Mouse (Mus musculus) megakaryocyte, embryonic 14.5 days (primary cell): Measurements from ENCODE around the gene Aimp1. TPM values are rescaled to one million over a fixed set of nuclear protein-coding genes. Genes with fewer than 3 reads are reported as not detected.

Source experiments
- H3K27me3 ChIP-seq: replicated peaks from 2 replicates; pipeline ENCODE3; 2012; ENCODE audit warnings: inconsistent platforms
- H3K36me3 ChIP-seq: replicated peaks from 2 replicates; pipeline ENCODE3; 2012; ENCODE audit warnings: low read length, inconsistent platforms, mixed read lengths
- H3K4me1 ChIP-seq: 2 replicates; pipeline ENCODE4 v1.6.1; 2012; ENCODE audit warnings: inconsistent platforms
- H3K4me3 ChIP-seq: replicated peaks from 2 replicates; pipeline ENCODE3; 2012; ENCODE audit warnings: moderate library complexity, mild to moderate bottlenecking, inconsistent platforms
- H3K9me3 ChIP-seq: 2 replicates; pipeline ENCODE4 v1.6.1; 2012; ENCODE audit warnings: inconsistent platforms
- FLI1 ChIP-seq: IDR thresholded peaks from 2 replicates; pipeline ENCODE4 v1.6.1; 2012; ENCODE audit warnings: low read length, inconsistent platforms, mixed read lengths
- GATA1 ChIP-seq: IDR thresholded peaks from 3 replicates; pipeline ENCODE4 v1.6.1; 2012; ENCODE audit warnings: mixed read lengths, low read length, inconsistent platforms, borderline replicate concordance
- polyA plus RNA-seq: library from polyadenylated mRNA; stranded (reverse); fragments of >175 nt; gene quantifications from 2 replicates; pipeline ENCODE4 v1.2.3, GENCODE M21; 2012; ENCODE audit warnings: low replicate concordance; ENCODE audit not compliant: insufficient read depth

The Aimp1 gene
- polyA plus RNA-seq, 1 experiment = 13.0 TPM

DNA sequence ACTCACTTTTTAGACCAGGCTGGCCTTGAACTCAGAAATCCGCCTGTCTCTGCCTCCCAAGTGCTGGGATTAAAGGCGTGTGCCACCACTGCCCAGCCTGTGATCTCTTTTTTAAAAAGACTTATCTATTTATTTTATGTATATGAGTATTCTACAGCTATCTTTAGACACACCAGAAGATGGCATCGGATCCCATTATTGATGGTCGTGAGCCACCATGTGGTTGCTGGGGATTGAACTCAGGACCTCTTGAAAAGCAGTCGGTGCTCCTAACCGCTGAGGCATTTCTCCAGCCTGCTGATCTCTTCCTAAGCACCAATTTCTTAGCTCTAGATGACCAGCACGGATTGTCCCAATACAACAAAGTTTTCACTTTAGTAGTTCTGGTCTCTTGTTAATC, 30.2 kb downstream of the Aimp1 start:
- TF ChIP-seq FLI1 (no peak), GATA1 (no peak)
- no peaks in the 10 kb centered on the region for H3K27me3 ChIP-seq
- H3K4me1 ChIP-seq = no peaks in the 10 kb centered on the region
- H3K9me3 ChIP-seq = no peaks in the 10 kb centered on the region
- H3K36me3 ChIP-seq = peaks cover 6% of the 10 kb centered on the region
- H3K4me3 ChIP-seq = no peak overlapping the region

GRCm38 (mm10) chr3:132651776-132652175, 32.4 kb downstream of the Aimp1 start:
- Histone ChIP-seq H3K4me3 (no peak overlapping the region), H3K36me3 (no peaks in the 10 kb centered on the region), H3K4me1 (no peaks in the 10 kb centered on the region), H3K27me3 (no peaks in the 10 kb centered on the region), H3K9me3 (no peaks in the 10 kb centered on the region)
- no peak for TF ChIP-seq GATA1
- no peak for TF ChIP-seq FLI1

- Histone ChIP-seq H3K36me3 (no peaks in the 10 kb centered on the region), H3K9me3 (no peaks in the 10 kb centered on the region), H3K4me3 (no peak overlapping the region), H3K27me3 (no peaks in the 10 kb centered on the region), H3K4me1 (no peaks in the 10 kb centered on the region)
- TF ChIP-seq GATA1 (no peak), FLI1 (no peak)
Measured at GRCm38 (mm10) chr3:132650191-132650590, 34.0 kb downstream of the Aimp1 start.

DNA sequence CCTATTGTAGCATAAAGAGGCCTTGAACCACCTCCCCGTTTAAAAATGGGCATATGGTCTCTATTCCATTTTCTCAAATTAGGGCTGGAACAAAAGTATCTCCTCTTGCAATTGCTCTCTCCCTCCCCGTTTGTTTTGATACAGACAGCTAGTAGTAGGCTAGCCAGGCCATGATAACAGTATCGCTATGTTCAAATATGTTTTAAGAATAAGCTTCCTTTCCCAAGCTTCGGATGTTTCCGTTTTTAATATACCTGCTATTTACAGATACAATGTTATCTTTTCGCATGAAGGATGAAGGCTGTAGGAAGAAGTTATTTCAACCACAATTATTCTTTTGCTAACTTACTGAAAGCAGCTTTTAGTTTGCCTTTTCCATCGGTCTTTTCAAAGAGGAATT, 34.8 kb downstream of the Aimp1 start:
- Histone ChIP-seq H3K27me3 (no peaks in the 10 kb centered on the region), H3K4me3 (no peak overlapping the region)

DNA sequence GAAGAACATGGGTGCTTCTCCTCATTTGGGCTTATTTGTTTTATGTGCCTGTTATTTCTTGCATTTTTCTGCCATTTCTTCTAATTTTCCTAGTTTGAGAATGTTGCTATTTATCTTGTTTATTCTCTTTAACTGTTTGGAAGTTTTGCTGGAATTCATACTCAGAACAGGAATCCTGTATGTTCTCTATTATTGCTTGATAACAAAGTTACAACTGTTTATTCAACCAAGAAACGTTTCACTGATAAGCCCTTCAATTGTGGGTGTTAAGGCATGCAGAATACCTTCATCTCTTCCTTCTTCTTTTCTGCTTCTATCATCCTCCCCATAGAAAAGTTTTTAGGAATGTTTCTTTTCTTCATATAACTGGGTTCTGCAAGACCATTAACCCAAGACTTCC, 37.4 kb downstream of the Aimp1 start:
- TF ChIP-seq GATA1 = no peak
- no peak for TF ChIP-seq FLI1
- Histone ChIP-seq H3K9me3 (no peaks in the 10 kb centered on the region), H3K27me3 (no peaks in the 10 kb centered on the region), H3K4me3 (no peak overlapping the region), H3K4me1 (no peaks in the 10 kb centered on the region), H3K36me3 (no peaks in the 10 kb centered on the region)

More for the DNA sequence above, 34.8 kb downstream of the Aimp1 start:
- Histone ChIP-seq H3K9me3 (no peaks in the 10 kb centered on the region), H3K36me3 (no peaks in the 10 kb centered on the region), H3K4me1 (no peaks in the 10 kb centered on the region)
- TF ChIP-seq GATA1 (no peak), FLI1 (no peak)

DNA sequence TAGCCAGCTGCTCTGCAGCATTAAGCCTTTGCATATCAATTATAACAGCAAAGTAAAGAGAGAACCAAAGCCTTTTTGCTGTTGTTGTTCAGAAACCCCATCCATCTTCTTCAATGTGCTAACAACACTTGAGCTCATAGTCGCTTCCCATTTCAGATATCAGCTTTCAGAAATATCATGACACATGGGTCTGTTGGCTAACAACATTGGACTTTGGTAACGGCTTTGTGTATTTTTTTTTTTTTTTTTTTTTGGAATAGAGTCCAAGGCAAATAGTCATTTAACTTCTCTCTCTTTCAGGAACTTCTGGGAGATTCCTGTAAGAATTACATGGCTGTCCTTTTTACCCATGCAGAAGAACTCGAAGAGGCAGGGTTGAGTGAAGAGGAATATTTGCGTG, 40.1 kb downstream of the Aimp1 start:
- Histone ChIP-seq H3K4me1 (no peaks in the 10 kb centered on the region), H3K27me3 (no peaks in the 10 kb centered on the region), H3K9me3 (no peaks in the 10 kb centered on the region), H3K36me3 (no peaks in the 10 kb centered on the region), H3K4me3 (no peak overlapping the region)
- TF ChIP-seq GATA1 (no peak), FLI1 (no peak)

DNA sequence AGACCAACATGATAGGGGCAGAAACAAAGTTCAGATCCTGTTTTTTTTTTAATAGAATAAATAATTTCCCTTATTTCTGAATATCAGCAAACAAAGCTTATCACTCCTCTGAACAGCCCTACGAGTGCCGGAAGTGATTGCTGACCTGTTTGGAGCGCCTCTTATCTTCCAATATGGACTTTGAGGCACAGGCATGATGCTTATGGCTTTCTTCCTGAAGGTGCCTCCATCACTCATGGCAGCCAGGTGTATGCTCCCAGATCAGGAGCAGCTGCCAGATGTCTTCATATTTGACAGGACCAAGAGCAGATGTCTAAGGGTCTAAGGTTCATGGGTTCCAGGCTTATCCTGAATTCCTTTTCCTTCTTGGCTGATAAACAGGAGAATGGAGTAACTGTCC, 47.1 kb downstream of the Aimp1 start:
- Histone ChIP-seq H3K27me3 (no peaks in the 10 kb centered on the region), H3K36me3 (no peaks in the 10 kb centered on the region), H3K4me1 (no peaks in the 10 kb centered on the region), H3K4me3 (no peak overlapping the region), H3K9me3 (no peaks in the 10 kb centered on the region; the same call in 1 of the 2 replicates)
- no peak for TF ChIP-seq FLI1
- TF ChIP-seq GATA1 = no peak

DNA sequence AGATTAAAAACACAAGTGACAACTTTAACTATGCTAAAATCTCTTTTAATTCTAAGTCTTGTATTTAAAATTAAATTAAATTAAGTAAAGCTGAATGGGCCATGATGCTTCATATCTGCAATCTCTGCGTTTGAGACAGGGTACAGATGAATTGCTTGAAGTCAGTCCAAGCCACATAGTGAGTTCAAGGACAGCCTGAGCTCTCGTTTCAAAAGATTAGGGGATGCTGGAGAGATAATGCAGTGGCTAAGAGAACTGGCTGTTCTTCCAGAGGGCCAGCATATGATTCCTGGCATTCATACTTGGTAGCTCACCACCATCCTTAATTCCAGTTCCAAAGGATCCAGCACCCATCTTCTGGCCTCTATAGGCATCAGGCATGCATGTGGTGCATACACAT, 50.9 kb downstream of the Aimp1 start:
- H3K27me3 ChIP-seq = no peaks in the 10 kb centered on the region
- no peaks in the 10 kb centered on the region for H3K4me1 ChIP-seq
- H3K4me3 ChIP-seq = no peak overlapping the region
- H3K36me3 ChIP-seq = no peaks in the 10 kb centered on the region
- TF ChIP-seq GATA1 = no peak
- no peak for TF ChIP-seq FLI1
- H3K9me3 ChIP-seq = no peaks in the 10 kb centered on the region

- no peaks in the 10 kb centered on the region for H3K27me3 ChIP-seq
- no peaks in the 10 kb centered on the region for H3K9me3 ChIP-seq
- H3K36me3 ChIP-seq = no peaks in the 10 kb centered on the region
- no peak within 1 kb of the TSS for H3K4me3 ChIP-seq
- H3K4me1 ChIP-seq = no peaks in the 10 kb centered on the region
- TF ChIP-seq FLI1 = no peak
- TF ChIP-seq GATA1 = no peak
Measured at GRCm38 (mm10) chr3:132629601-132630239, 54.5 kb downstream of the Aimp1 start, which contains the start of gene Gimd1. TSS of gene Gimd1 (plus strand) at chr3:132629820.

- Histone ChIP-seq H3K36me3 (no peaks in the 10 kb centered on the region), H3K9me3 (no peaks in the 10 kb centered on the region), H3K4me1 (no peaks in the 10 kb centered on the region), H3K4me3 (no peak overlapping the region), H3K27me3 (no peaks in the 10 kb centered on the region)
- TF ChIP-seq GATA1 = no peak
- TF ChIP-seq FLI1 = no peak
Measured at GRCm38 (mm10) chr3:132628741-132629140, 55.4 kb downstream of the Aimp1 start.

Other genes with a start within 250 kb of the Aimp1 start
- not detected in 2 replicates for gene Gimd1, start 54.5 kb downstream of the Aimp1 start, polyA plus RNA-seq
- gene Tbck, start 226 bp downstream of the Aimp1 start, polyA plus RNA-seq = 1.2 and 3.3 TPM in 2 replicates